Mouse (Mus musculus) liver, postnatal 0 days (tissue): ENCODE measurements around the gene Clcf1. TPM values are rescaled to one million over a fixed set of nuclear protein-coding genes. Genes with fewer than 3 reads are reported as not detected.

Source experiments
- ATAC-seq: fragments of 200-750 bp; cut with Nextera tagmentation; 2 replicates; pipeline ENCODE4 v1.8.0; 2017; ENCODE audit warnings: mild to moderate bottlenecking, moderate library complexity
- DNase-seq: peaks from one replicate; pipeline ENCODE4 v3.0.0-alpha.2; 2016
- H3K27ac ChIP-seq: fragments of 300-500 bp; sonication (generic); 2 replicates; pipeline ENCODE4 v1.5.1; 2014; ENCODE audit warnings: antibody characterized with exemption, moderate library complexity, mild to moderate bottlenecking, low read depth
- H3K27me3 ChIP-seq: fragments of 300-500 bp; sonication (generic); 2 replicates; pipeline ENCODE4 v1.6.1; 2014; ENCODE audit warnings: low read length, control low read depth, mixed read lengths; ENCODE audit not compliant: insufficient read depth
- H3K36me3 ChIP-seq: fragments of 300-500 bp; sonication (generic); replicated peaks from 2 replicates; pipeline ENCODE4 v1.6.1; 2014; ENCODE audit warnings: mild to moderate bottlenecking, control low read depth, low read length, moderate library complexity, mixed read lengths; ENCODE audit not compliant: insufficient read depth
- H3K4me1 ChIP-seq: fragments of 300-500 bp; sonication (generic); 2 replicates; pipeline ENCODE4 v1.6.1; 2014; ENCODE audit warnings: antibody characterized with exemption, mild to moderate bottlenecking, control low read depth; ENCODE audit not compliant: insufficient read depth
- H3K4me2 ChIP-seq: fragments of 300-500 bp; sonication (generic); 2 replicates; pipeline ENCODE4 v1.6.1; 2014; ENCODE audit warnings: low read depth, mild to moderate bottlenecking, low read length, moderate library complexity, mixed read lengths
- H3K4me3 ChIP-seq: fragments of 300-500 bp; sonication (generic); 2 replicates; pipeline ENCODE4 v1.5.1; 2014; ENCODE audit warnings: low read depth, low read length
- H3K9ac ChIP-seq: fragments of 300-500 bp; sonication (generic); replicated peaks from 2 replicates; pipeline ENCODE4 v1.6.1; 2014; ENCODE audit warnings: mild to moderate bottlenecking, moderate library complexity
- H3K9me3 ChIP-seq: fragments of 300-500 bp; sonication (generic); 2 replicates; pipeline ENCODE4 v1.6.1; 2016; ENCODE audit warnings: mild to moderate bottlenecking, control low read depth, low read length, mixed read lengths
- CTCF ChIP-seq: sonication (generic); IDR thresholded peaks from 2 replicates; pipeline ENCODE4 v1.5.1; 2016; ENCODE audit warnings: antibody characterized with exemption, low read depth
- EP300 ChIP-seq: IDR thresholded peaks from 2 replicates; pipeline ENCODE4 v1.6.1; 2016; ENCODE audit warnings: antibody characterized with exemption, low read depth, mild to moderate bottlenecking
- WGBS: fragments of 180-500 bp; shearing (Covaris S2); extraction: QIAGEN DNeasy Blood & Tissue Kit; methylation state at CpG from one replicate; pipeline ENCODE4 v1.1.7; 2014; ENCODE audit not compliant: insufficient replicate concordance; 5-methylcytosine and 5-hydroxymethylcytosine counted together
- polyA plus RNA-seq: library from polyadenylated mRNA; unstranded; fragments of >200 nt; fragmentation: Nextera tagmentation; extraction: Ambion mirVana; gene quantifications from 2 replicates; pipeline ENCODE4 v1.2.1, GENCODE M21; 2015

Gene Clcf1
- polyA plus RNA-seq, 1 experiment from 2014 or later: 1.1 TPM

GRCm38 (mm10) chr19:4191528-4192250 lies 22.3 kb upstream of the Clcf1 start, which contains the start of gene Ppp1ca:
Gene Ppp1ca (plus strand): TSS chr19:4192065.
- WGBS: 3% methylated on average over 38 of the region's 47 CpGs
- no peak; the same call in 1 of the 2 replicates for TF ChIP-seq EP300
- TF ChIP-seq CTCF: peak; percentile 90
- peak; percentile 94 for ATAC-seq
- Histone ChIP-seq H3K36me3 (peaks cover 35% of the 10 kb centered on the region), H3K9ac (peak within 1 kb of the TSS; percentile 93), H3K27me3 (no peaks in the 10 kb centered on the region), H3K4me2 (peak within 1 kb of the TSS; percentile 85), H3K4me1 (peaks cover 34% of the 10 kb centered on the region), H3K4me3 (peak within 1 kb of the TSS; percentile 88), H3K9me3 (no peaks in the 10 kb centered on the region), H3K27ac (peak within 1 kb of the TSS; percentile 89)
- peak; percentile 99 for DNase-seq

- Histone ChIP-seq H3K27me3 (no peaks in the 10 kb centered on the region), H3K9me3 (no peaks in the 10 kb centered on the region), H3K4me1 (peaks cover 37% of the 10 kb centered on the region), H3K4me3 (peak overlapping the region; percentile 88), H3K9ac (peak overlapping the region; percentile 93), H3K36me3 (peaks cover 42% of the 10 kb centered on the region), H3K27ac (peak overlapping the region; percentile 89), H3K4me2 (peak overlapping the region; percentile 85)
- DNase-seq: no peak
- WGBS: 1% methylated on average over 35 of the region's 52 CpGs
- peak; percentile 53 for ATAC-seq
- no peak for TF ChIP-seq CTCF
- no peak for TF ChIP-seq EP300
These were observed 21.6 kb upstream of the Clcf1 start for GRCm38 (mm10) chr19:4192251-4192985.

- WGBS: 57% methylated on average over 6 of the region's 6 CpGs
These were observed 20.9 kb upstream of the Clcf1 start for GRCm38 (mm10) chr19:4193129-4193528.

GRCm38 (mm10) chr19:4194021-4194724 lies 19.9 kb upstream of the Clcf1 start:
- no peak overlapping the region for H3K4me3 ChIP-seq
- H3K27ac ChIP-seq: no peak overlapping the region
- ATAC-seq (no peak), DNase-seq (no peak)
- H3K9ac ChIP-seq: no peak overlapping the region
- H3K4me1 ChIP-seq: peaks cover 42% of the 10 kb centered on the region
- H3K27me3 ChIP-seq: no peaks in the 10 kb centered on the region
- peaks cover 50% of the 10 kb centered on the region for H3K36me3 ChIP-seq
- no peaks in the 10 kb centered on the region for H3K9me3 ChIP-seq
- H3K4me2 ChIP-seq: no peak overlapping the region
- WGBS: 73% methylated on average over 8 of the region's 8 CpGs
- TF ChIP-seq EP300 (no peak), CTCF (no peak)

More at GRCm38 (mm10) chr19:4193129-4193528, 20.9 kb upstream of the Clcf1 start:
- H3K36me3 ChIP-seq: peaks cover 43% of the 10 kb centered on the region
- H3K4me3 ChIP-seq: peak overlapping the region; percentile 88
- TF ChIP-seq EP300 (no peak), CTCF (no peak)
- peak overlapping the region; percentile 93 for H3K9ac ChIP-seq
- no peaks in the 10 kb centered on the region for H3K27me3 ChIP-seq
- no peaks in the 10 kb centered on the region for H3K9me3 ChIP-seq
- H3K4me2 ChIP-seq: peak overlapping the region; percentile 85
- ATAC-seq: no peak
- H3K4me1 ChIP-seq: peaks cover 42% of the 10 kb centered on the region
- DNase-seq: no peak
- peak overlapping the region; percentile 89; the same call in 1 of the 2 replicates for H3K27ac ChIP-seq

GRCm38 (mm10) chr19:4194776-4195650 lies 19.0 kb upstream of the Clcf1 start:
- Histone ChIP-seq H3K27ac (no peak overlapping the region), H3K4me1 (peaks cover 43% of the 10 kb centered on the region), H3K4me2 (no peak overlapping the region), H3K9ac (no peak overlapping the region), H3K4me3 (no peak overlapping the region), H3K27me3 (no peaks in the 10 kb centered on the region), H3K36me3 (peaks cover 53% of the 10 kb centered on the region), H3K9me3 (no peaks in the 10 kb centered on the region)
- TF ChIP-seq EP300 (no peak), CTCF (no peak)
- DNase-seq: no peak
- ATAC-seq: no peak
- WGBS: 76% methylated on average over 12 of the region's 12 CpGs
